Mouse (Mus musculus) A20 (cell line): ENCODE data around the gene 1600014C10Rik.

ENCODE experiments used
- DNase-seq: peaks from one replicate; pipeline ENCODE4 v3.0.0-alpha.2; 2011; ENCODE audit warnings: low read depth, low spot score

The 1600014C10Rik gene

DNA sequence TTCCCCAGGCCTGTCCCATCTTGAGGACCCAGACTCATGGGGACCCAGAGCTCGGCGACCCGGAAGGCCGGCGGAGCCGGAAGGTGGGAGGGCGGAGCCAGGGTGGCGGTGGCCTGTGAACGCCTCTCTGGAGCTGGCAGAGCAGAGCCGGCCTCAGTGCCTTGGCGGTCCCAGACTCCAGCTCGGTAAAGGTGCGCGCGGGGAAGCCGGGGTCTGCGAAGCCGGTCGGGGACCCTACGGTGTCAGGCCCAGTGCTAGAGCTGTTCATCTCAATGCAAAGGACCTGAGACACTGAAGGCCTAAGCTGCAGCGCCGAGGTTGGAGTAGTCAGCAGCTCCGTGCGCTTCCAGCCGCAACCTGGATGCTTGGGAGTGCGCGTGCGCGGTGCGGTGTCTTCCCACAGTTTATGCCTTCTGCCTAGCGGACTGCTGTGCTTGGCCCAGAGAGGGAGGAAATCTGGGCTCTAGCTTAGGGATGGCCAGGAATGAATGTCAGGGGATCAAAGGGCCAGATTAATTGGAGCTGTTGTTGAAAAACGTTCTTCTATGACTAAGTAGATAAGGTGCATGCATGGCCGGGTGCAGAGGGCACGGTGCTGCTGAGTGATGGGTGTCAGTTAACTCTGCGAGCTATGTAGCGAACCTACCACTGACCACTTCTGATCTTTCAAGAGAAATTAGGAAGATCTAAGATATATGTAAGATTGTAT, 846 bp downstream of the 1600014C10Rik start:
- DNase-seq = peak; percentile 94

DNA sequence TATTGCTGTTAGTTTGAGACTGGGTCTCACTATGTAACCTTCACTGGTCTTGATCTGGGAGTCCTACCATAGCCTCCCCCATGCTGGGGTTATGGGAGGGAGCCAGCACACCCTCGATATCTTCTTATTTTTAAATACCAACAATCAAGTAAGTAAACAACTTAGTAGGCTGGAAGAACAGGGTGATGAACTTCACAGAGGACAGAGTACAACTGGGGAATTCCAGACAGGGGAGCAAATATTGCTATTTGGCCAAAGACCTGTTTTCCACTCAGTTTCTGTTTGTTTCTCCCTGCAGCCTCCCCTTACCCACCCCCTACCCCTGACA, 1.4 kb downstream of the 1600014C10Rik start:
- no peak for DNase-seq

DNA sequence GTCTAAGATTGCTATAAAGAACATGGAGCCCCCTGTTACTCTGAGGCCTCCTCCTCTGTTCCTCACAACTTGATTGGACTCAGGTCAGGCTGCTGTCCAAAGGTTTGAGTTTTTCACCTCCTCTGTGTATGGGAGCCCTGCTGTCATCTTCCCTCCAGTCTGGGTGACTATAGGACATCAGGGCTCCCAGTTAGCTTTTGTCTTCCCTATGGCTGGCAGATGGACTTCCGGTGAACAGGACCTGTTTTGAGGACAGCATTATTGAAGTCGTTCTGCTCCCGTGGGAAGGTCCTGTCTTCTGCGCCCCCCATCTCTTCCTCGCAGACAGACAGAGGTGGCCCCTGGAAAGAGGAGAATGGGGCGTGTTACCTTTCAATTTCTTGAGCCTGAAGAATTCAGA, 1.8 kb downstream of the 1600014C10Rik start:
- DNase-seq = no peak

DNA sequence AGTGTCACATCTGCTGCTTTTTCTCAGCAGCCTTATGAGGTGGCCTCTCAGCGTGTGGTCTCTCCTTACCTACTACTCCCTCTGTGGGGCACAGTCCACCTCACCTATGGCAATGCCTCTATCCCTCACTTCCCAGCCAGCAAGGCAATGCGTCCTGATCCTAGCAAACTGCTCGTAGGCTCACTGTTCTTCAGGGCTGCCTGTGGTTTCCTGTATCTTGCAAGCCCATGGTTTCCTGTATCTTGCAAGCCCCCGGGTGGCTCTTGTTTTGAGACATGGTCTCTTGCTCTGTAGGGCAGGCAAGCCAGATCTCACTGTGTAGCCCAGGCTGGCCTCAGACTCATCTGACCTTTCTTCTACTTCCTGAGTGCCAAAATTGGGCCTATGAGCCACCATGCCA, 3.8 kb downstream of the 1600014C10Rik start:
- no peak for DNase-seq

DNA sequence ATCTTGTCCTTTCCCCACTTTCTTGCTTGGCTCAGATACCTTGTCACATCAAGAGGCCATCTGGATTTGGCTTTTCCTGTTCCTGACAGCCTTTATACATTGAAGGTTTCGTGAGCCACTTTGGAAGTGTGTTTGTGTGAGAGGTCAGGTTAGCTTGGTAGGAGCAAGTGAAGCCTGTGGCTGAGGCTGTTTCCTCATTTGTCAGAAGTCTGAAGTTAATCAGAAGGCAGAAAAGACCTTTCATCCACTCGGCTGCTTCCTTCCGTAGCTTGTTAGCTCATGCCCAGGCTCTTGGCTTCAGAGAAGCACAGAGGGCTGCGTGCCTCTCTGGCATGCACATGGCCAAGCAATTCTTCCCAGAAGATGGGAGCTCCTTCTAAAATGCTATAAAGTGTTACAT, 4.8 kb downstream of the 1600014C10Rik start:
- no peak for DNase-seq

DNA sequence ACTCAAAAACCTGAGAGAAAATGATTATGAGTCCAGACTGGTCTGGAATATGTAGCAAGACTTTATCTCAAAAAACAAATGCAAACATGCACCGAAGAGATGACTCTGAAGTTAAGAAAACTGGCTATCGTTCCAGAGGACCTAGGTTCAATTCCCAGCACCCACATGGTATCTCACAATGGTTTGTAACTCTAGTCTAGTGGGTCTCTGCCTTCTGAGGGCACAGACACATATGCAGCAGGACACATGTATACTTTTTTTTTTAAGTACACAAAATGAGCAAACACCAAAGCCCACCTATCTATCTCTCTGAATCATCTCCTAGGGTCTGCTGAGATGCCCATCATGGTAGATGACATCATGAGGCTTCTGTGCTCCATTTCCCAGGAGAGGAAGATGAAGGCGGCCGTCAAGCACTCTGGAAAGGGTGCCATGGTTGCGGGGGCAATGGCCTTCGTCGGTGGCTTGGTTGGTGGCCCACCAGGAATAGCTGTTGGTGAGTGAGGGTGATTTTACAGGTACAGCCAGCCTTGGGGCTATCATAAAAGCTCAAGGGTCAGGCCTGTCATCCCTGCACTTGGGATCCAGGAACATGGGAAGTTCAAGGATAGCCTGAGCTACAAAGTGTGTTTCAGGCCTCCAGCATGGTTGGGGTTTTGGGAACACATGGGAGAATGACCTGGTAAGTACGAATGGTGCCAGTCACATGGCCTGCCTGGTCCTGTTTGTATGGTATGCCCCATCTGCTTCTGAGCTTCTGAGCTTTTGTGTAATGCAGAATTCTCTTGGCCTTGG, 5.5 kb downstream of the 1600014C10Rik start:
- DNase-seq = no peak

DNA sequence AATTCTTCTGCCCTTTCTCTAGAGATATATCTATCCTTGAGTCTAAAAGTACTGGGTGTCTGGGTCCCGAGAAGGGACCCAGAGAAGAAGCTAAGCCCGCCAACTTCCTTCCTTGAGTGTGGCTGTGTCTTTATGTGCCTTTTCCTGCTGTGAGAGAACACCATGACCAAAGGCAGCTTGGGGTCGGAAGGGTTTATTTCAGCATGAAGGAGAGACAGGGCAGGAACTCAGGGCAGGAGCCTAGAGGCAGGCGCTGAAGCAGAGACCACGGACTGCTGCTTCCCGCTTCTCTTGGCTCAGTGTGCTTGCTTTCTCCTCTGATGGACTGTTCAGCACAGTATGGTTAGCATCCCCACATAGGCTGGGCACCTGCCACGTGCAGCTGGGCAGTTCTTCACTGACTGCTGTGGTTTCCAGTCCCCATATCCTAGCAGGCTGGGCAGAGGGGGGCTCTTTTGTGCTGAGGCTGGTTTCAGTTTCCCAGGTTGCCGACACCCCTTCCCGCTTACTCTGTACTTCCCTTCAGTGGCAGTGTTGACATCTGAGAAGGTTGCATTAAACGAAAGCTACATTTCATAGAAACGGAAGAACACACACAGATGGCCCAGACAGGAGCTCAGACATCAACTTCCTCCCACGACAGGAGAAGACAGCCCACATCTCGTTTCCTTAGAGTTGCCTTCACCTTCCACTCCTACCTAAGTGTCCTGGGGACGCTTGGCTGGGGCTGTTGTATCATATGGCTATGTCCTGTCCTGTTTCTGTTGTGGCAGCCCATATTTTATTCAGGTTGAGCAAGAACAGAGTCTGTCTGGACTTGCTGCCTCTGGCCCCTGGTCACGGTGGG, 6.3 kb downstream of the 1600014C10Rik start:
- peak; percentile 41 for DNase-seq

DNA sequence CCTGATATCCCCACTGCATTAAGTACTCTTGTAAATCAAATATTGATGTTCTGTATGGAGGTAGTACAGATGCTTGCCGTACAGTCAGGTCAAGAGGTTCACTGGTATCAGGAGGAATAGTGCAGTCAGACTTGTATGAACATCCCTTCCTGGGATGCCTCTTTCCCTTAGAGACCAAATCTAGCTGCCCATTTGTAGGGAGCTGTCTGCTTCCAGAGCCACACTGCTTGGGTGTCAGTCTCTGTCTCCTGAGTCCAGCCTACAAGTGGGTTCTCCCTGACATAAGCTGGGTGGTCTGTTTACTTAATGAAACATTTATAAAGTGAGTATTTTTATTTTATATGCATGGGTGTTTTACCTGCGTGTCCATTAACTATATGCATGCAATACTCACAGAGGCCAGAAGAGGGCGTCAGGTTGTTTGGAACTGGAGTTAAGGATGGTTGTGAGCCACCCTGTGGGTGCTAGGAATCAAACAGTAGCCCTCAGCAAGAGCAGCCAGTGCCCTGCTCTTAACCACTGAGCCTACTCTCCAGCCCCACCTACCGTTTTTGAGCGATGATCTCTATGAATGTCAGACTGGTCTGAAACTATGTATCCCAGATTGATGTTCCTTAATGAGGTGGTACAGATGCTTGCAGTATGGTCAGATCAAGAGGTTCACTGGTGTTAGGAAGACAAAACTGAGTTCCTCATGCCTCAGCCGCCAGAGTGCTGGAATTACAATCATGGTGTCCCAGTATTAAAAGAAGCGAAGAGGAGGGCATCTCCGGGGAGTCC, 7.2 kb downstream of the 1600014C10Rik start:
- DNase-seq = no peak

DNA sequence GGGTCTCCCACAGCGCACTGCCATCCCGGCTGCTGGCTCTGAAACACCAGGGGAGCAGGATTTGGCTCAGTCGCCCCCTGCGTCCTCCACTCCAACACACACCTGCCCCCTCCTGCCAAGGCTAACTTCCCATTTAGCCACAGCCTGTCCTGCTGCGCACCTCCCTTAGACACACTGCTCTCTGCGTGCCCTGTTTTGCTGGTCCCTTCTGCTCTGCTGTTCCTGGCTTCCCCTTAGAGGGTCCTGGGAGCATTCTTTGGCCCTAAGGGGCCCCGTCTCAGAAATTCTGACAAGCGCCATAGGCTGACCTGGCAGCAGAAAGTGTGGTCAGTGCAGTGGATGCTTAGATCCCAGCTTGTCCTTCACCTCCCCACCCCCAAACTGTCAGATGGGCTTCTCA, 8.1 kb downstream of the 1600014C10Rik start:
- no peak for DNase-seq

DNA sequence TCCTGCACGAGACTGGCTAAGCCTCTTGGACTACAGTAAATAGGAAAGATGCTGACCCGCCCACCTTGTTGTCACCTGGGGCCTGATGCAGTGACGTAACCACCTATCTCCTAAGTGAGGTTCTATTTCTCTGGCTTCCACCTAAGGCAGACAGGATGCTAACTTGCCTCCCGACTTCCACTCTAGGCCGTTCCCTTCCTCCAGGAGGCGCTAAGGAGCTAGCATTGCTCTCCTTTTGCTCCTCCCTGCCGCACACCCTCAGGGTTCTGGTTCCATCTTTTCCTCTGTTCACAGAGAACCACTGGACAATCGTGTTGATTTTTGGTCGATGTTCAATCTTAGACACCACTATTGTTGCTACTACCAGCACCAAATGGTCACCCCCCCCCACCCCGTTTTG, 8.6 kb downstream of the 1600014C10Rik start:
- no peak for DNase-seq

DNA sequence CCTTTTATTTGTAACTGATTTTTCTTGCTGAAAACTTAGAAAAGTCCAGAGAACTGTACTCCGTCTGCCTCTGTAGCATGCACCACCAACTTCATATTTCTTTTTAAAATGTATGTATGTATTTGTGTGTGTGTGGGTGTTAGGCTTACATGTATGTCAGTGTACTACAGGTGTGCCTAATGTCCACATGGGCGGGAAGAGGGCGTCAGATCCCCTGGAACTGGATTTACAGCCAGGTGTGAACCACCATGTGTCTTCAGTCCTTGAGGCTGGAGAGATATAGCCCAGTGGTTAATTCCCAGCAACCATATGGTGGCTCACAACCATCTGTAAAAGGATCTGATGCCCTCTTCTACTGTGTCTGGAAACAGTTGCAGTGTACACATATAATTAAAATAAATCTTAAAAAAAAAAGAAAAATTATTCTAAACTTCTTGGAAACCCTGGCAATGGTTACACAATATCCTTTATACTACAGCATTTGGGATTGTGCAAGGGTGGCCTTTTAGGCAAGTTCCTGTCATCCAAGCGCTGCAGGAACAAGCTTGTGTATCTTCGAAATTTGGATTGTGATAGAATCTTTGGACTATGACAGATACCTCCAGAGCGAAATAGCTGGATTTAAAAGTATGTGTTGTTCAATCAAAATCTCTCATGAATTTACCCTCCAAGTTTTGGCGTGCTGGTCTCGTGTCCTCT, 17.0 kb downstream of the 1600014C10Rik start:
- DNase-seq = peak; percentile 57

DNA sequence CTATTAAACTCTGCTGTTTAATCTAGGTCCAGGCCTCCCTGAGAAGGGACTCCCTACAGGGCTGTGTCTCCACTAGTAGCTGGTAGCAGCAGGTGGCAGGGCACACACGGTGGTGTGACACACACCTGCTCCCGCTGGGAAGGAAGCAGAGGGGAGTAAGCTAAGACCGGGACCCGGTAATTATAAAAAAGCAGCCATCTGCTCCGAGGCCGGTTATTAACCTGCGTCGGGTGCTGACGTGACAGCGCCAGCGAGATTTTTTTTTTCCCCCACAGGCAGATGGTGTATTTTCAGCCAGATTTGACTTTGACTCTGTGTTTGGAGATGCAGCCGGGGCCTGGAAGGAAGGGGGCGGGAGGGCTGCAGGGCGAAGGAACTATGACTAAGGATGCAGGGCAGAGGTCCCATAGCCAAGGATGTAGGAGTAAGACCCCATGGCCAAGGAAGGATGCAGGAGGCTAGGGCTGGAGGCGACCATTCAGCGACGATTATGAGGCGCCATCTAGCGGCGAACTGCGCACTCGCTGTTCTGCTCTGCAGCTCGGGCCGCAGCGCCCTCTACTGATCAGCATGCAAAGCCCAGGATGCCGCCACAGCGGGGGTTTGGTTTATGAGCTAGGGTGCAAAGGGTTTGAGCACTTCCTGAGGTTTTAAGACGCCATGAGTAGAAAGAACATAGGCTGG, 17.7 kb downstream of the 1600014C10Rik start:
- peak; percentile 92 for DNase-seq

DNA sequence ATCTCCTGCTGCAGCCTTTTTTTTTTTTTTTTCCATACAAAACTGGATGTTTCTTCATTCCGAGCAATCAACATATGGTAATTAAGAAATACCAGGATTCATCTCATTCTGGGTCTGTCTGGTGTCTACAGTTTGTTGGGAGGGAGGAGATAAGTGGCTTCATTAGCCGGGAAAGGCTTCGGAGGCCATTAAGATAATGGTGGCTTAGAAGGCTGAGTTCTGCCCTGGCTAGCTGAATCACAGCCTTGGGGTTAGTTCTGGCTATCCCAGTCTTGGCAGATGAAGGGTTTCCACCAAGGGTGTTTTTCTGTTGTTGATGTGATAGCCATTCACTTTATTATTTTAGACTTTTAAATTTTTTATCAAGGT, 18.3 kb downstream of the 1600014C10Rik start:
- no peak for DNase-seq

DNA sequence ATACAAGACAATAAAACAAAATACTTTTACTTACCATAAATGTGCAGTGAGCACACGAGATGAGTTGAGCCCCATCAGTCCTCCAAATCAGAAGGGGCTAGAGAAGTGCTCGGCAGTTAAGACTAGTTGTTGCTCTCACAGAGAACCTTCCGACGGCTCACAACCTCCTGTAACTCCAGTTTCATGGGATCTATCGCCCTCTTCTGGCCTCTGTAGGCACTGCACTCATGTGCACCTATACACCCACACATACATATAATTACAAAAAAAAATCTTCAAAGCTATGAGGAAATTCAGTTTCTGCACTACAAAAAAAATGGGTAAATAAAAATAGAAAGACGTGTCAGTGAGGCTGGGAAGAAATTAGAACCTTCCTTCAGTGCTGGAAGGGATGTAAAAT, 21.3 kb downstream of the 1600014C10Rik start:
- DNase-seq = peak; percentile 33

DNA sequence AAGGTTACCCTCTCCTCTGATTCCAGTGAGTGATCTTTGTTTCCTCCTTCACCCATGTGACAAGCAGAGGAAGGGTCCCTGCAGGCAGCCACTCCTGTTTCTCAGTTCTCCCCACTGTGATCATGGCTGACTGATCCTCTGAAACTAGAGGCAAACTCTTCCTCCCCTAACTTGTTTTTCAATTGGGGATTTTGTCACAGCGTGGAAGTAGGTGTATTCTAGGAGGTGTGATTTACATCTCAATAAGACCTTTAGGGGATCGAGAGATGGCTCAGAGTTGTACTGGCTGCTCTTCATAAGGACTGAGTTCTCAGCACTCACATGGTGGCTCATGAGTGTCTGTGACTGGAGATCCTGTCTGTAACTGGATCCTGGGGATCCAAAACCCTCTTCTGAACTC, 22.8 kb downstream of the 1600014C10Rik start:
- no peak for DNase-seq

DNA sequence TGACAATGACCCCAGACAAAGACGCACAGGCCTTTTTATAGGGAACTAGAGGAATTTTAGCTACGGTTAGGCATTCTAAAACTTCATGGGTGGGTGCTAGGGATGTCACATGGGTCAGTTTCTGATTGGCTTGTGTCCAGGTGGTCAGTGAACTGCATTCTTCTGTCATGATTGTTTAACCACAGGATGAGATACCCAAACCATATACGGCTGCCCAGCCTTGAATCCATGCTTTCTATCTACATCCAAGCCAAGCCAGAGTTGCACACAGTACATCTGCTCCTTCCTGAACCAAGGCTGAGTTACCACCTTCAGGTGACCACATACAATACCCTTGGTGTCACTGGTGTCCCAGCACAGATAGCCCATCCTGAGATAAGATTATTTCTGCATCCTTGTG, 23.5 kb downstream of the 1600014C10Rik start:
- no peak for DNase-seq

DNA sequence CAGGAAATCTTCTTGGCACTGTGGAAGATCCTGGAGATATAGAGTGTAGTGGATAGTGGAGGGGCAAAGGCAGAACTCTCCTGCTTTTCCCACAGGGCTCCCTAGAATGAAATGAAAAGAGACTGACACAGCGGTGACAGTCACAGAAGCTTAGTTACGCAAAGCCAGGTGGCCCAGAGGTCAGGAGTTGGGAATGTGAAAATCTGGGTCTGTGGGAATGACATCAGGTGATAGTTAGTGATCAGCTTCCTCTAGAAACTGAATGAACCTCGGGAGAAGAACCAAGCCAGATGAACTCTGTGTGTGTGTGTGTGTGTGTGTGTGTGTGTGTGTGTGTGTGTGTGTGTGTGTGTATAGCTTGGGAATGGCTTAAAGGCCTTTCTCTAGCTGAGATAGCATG, 26.0 kb downstream of the 1600014C10Rik start:
- no peak for DNase-seq

DNA sequence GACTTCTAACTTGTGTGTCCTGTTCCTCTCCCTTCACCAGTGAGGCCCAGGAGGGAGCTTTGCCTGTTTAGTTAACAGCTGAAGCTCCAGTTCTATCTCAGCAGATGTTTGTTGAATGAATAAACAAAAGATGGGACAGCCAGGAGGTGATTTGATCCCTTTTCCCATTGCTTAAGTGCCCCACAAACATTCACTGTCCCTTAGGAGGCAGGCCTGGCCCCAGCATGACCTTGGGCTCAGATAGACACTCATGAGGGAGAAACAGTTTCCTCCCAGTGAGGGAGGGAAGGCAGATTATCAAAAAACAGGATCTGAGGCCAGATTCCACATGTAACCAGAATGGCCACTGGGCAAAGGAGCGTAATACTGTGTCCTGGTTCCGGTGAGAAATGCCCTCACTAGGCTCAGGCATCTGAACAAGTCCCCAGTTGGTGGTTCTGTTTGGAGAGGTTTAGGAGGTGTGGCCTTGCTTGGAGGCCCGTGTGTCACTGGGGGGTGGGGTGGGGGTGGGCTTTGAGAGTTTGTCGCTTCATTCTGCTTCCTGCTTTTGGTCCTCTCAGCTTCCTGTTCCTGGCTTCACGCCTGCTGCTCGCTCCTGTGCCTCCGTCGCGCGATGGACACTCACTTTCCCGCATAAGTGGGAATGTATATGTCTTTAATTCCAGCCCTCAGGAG, 26.6 kb downstream of the 1600014C10Rik start:
- DNase-seq = no peak

DNA sequence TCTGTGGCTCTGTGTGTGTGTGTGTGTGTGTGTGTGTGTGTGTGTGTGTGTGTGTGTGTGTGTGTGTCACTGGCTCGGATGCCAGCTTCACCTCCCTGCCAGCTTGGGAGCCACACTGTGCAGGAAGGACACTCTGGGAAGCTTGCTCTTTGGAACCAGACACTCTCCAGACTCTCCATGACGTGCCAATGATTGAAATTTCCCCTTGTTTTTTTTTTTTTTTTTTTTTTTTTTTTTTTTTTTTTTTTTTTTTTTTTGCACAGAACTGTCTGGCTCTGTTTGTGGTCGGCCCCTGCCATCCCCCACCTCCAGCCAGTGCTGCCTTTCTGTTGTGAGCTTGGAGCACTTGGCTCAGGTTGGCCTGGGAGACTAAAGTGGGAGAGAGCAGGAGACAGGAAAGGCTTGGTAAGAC, 29.6 kb downstream of the 1600014C10Rik start:
- no peak for DNase-seq
